Mouse (Mus musculus): Measurements from ENCODE around the gene Becn1. TPM values are rescaled to one million over a fixed set of nuclear protein-coding genes. Genes with fewer than 3 reads are reported as not detected.

Becn1 gene
- total and polyA plus RNA-seq, 3 experiments, result 122 to 167 TPM; not detected in 1

- Histone ChIP-seq H3K4me1 (ENCODE audit: control insufficient read depth in 1 of 2, insufficient read depth in 2 of 2, low read length in 2 of 2) (no peaks in the 10 kb centered on the region), H3K27ac (ENCODE audit: control insufficient read depth, low read depth, low read length) (no peak overlapping the region), H3K9me3 (replicated peaks; ENCODE audit: insufficient read depth, low read length) (no peaks in the 10 kb centered on the region), H3K36me3 (ENCODE audit: control insufficient read depth in 1 of 2, insufficient read depth in 2 of 2, low read length in 2 of 2) (no peaks in the 10 kb centered on the region), H3K27me3 (ENCODE audit: control insufficient read depth in 1 of 2, insufficient read depth in 2 of 2, low read length in 2 of 2) (peaks cover 0 to 2% of the 10 kb centered on the region in 2 experiments; a peak in 2 of 4 replicates), H3K79me2 (ENCODE audit: control insufficient read depth, insufficient read depth, low read length, poor library complexity) (no peaks in the 10 kb centered on the region), H3K4me3 (ENCODE audit: control insufficient read depth in 1 of 2, insufficient read depth in 1 of 2, low read depth in 2 of 2, low read length in 2 of 2) (no peak overlapping the region), H3K9ac (ENCODE audit: control insufficient read depth, low read depth, low read length, poor library complexity, severe bottlenecking) (no peak overlapping the region)
- TF ChIP-seq ZKSCAN1 (IDR thresholded peaks at IDR 0.05; ENCODE audit: low read depth, low read length), result no peak
- TF ChIP-seq GATA1 (IDR thresholded peaks at IDR 0.05; ENCODE audit: low read depth, low read length), result no peak
- no peak for TF ChIP-seq TAL1 (IDR thresholded peaks at IDR 0.05; ENCODE audit: low read length)
- DNase-seq (ENCODE audit: low read depth, low spot score), result no peak
Observed at GRCm38 (mm10) chr11:101349216-101349615, 47.1 kb upstream of the Becn1 start.

GRCm38 (mm10) chr11:101348774-101349173 lies 46.7 kb upstream of the Becn1 start:
- no peaks in the 10 kb centered on the region for H3K9me3 ChIP-seq (replicated peaks; ENCODE audit: insufficient read depth, low read length)
- no peaks in the 10 kb centered on the region for H3K4me1 ChIP-seq (ENCODE audit: control insufficient read depth in 1 of 2, insufficient read depth in 2 of 2, low read length in 2 of 2)
- H3K36me3 ChIP-seq (ENCODE audit: control insufficient read depth in 1 of 2, insufficient read depth in 2 of 2, low read length in 2 of 2), result no peaks in the 10 kb centered on the region
- H3K4me3 ChIP-seq (ENCODE audit: control insufficient read depth in 1 of 2, insufficient read depth in 1 of 2, low read depth in 2 of 2, low read length in 2 of 2), result no peak overlapping the region
- TF ChIP-seq SMC3 (IDR thresholded peaks at IDR 0.05; ENCODE audit: low read depth, low read length), result no peak
- TF ChIP-seq RCOR1 (IDR thresholded peaks at IDR 0.05; ENCODE audit: low read depth, low read length), result no peak
- TF ChIP-seq MXI1 (IDR thresholded peaks at IDR 0.05; ENCODE audit: low read depth, low read length), result no peak
- TF ChIP-seq POLR2A (IDR thresholded peaks at IDR 0.05; ENCODE audit: control insufficient read depth in 1 of 2, insufficient read depth in 1 of 2, low read depth in 1 of 2, low read length in 2 of 2, poor library complexity in 1 of 2), result no peak
- TF ChIP-seq CTCF (IDR thresholded peaks at IDR 0.05 in 2 of 3, conservative IDR thresholded peaks at IDR 0.05 in 1 of 3; ENCODE audit: control insufficient read depth in 1 of 3, insufficient read depth in 1 of 3, low read depth in 2 of 3, low read length in 3 of 3, poor library complexity in 1 of 3, severe bottlenecking in 1 of 3), result no peak
- no peak for TF ChIP-seq ETS1 (IDR thresholded peaks at IDR 0.05; ENCODE audit: low read depth, low read length)
- TF ChIP-seq CHD2 (IDR thresholded peaks at IDR 0.05; ENCODE audit: low read length), result no peak
- no peak for TF ChIP-seq POLR2AphosphoS5 (IDR thresholded peaks at IDR 0.05; ENCODE audit: borderline replicate concordance, low read depth, low read length)
- TF ChIP-seq RAD21 (IDR thresholded peaks at IDR 0.05; ENCODE audit: low read depth, low read length), result no peak
- TF ChIP-seq ZC3H11A (IDR thresholded peaks at IDR 0.05; ENCODE audit: low read depth, low read length), result no peak
- peaks cover 0 to 2% of the 10 kb centered on the region in 2 experiments; a peak in 1 of 4 replicates for H3K27me3 ChIP-seq (ENCODE audit: control insufficient read depth in 1 of 2, insufficient read depth in 2 of 2, low read length in 2 of 2)
- H3K9ac ChIP-seq (ENCODE audit: control insufficient read depth, low read depth, low read length, poor library complexity, severe bottlenecking), result no peak overlapping the region
- no peak for DNase-seq (ENCODE audit: low read depth, low spot score)
- H3K79me2 ChIP-seq (ENCODE audit: control insufficient read depth, insufficient read depth, low read length, poor library complexity), result no peaks in the 10 kb centered on the region
- no peak overlapping the region for H3K27ac ChIP-seq (ENCODE audit: control insufficient read depth, low read depth, low read length)

GRCm38 (mm10) chr11:101347083-101347775 lies 45.1 kb upstream of the Becn1 start:
- H3K79me2 ChIP-seq (ENCODE audit: control insufficient read depth, insufficient read depth, low read length, poor library complexity), result no peaks in the 10 kb centered on the region
- no peaks in the 10 kb centered on the region for H3K4me1 ChIP-seq (ENCODE audit: control insufficient read depth in 1 of 2, insufficient read depth in 2 of 2, low read length in 2 of 2)
- peaks cover 0 to 2% of the 10 kb centered on the region in 2 experiments; a peak in 1 of 4 replicates for H3K27me3 ChIP-seq (ENCODE audit: control insufficient read depth in 1 of 2, insufficient read depth in 2 of 2, low read length in 2 of 2)
- H3K4me3 ChIP-seq (ENCODE audit: control insufficient read depth in 1 of 2, insufficient read depth in 1 of 2, low read depth in 2 of 2, low read length in 2 of 2), result no peak overlapping the region
- H3K27ac ChIP-seq (ENCODE audit: control insufficient read depth, low read depth, low read length), result no peak overlapping the region
- no peaks in the 10 kb centered on the region for H3K36me3 ChIP-seq (ENCODE audit: control insufficient read depth in 1 of 2, insufficient read depth in 2 of 2, low read length in 2 of 2)
- no peak overlapping the region for H3K9ac ChIP-seq (ENCODE audit: control insufficient read depth, low read depth, low read length, poor library complexity, severe bottlenecking)
- DNase-seq (ENCODE audit: low read depth, low spot score), result peak; percentile 54
- peak; percentile 15 to 42 (median 36); a peak in 5 of 6 replicates for TF ChIP-seq CTCF (IDR thresholded peaks at IDR 0.05 in 2 of 3, conservative IDR thresholded peaks at IDR 0.05 in 1 of 3; ENCODE audit: control insufficient read depth in 1 of 3, insufficient read depth in 1 of 3, low read depth in 2 of 3, low read length in 3 of 3, poor library complexity in 1 of 3, severe bottlenecking in 1 of 3)
- no peak for TF ChIP-seq BHLHE40 (IDR thresholded peaks at IDR 0.05; ENCODE audit: borderline replicate concordance, low read depth, low read length)
- peak; percentile 46 for TF ChIP-seq SMC3 (IDR thresholded peaks at IDR 0.05; ENCODE audit: low read depth, low read length)
- TF ChIP-seq RAD21 (IDR thresholded peaks at IDR 0.05; ENCODE audit: low read depth, low read length), result peak; percentile 10
- no peaks in the 10 kb centered on the region for H3K9me3 ChIP-seq (replicated peaks; ENCODE audit: insufficient read depth, low read length)
